Mouse (Mus musculus): Measurements from ENCODE around the gene Tob2. TPM values are rescaled to one million over a fixed set of nuclear protein-coding genes. Genes with fewer than 3 reads are reported as not detected.

Gene Tob2
- total RNA-seq, 2 experiments from 2014 or later = 27.7 to 34.1 TPM

GRCm38 (mm10) chr15:81812696-81813631 lies 45.6 kb downstream of the Tob2 start:
- DNase-seq (ENCODE audit: extremely low spot score in 1 of 2, low spot score in 1 of 2) = no peak

GRCm38 (mm10) chr15:81812287-81812686 lies 46.3 kb downstream of the Tob2 start:
- no peak for DNase-seq (ENCODE audit: extremely low spot score in 1 of 2, low spot score in 1 of 2)

- no peak for DNase-seq (ENCODE audit: extremely low spot score in 1 of 2, low spot score in 1 of 2)
Measured at GRCm38 (mm10) chr15:81811599-81811996, 47.0 kb downstream of the Tob2 start.

- DNase-seq (ENCODE audit: extremely low spot score in 1 of 2, low spot score in 1 of 2) = peak; percentile 94 to 95
Measured at GRCm38 (mm10) chr15:81810671-81811598, 47.7 kb downstream of the Tob2 start.

GRCm38 (mm10) chr15:81810150-81810549 lies 48.4 kb downstream of the Tob2 start:
- DNase-seq (ENCODE audit: extremely low spot score in 1 of 2, low spot score in 1 of 2) = peak; percentile 45 to 60

- DNase-seq (ENCODE audit: extremely low spot score in 1 of 2, low spot score in 1 of 2) = no peak
Measured at GRCm38 (mm10) chr15:81809550-81809949, 49.0 kb downstream of the Tob2 start.

- DNase-seq (ENCODE audit: extremely low spot score in 1 of 2, low spot score in 1 of 2) = no peak
Measured at GRCm38 (mm10) chr15:81808799-81809198, 49.8 kb downstream of the Tob2 start.

- DNase-seq (ENCODE audit: extremely low spot score in 1 of 2, low spot score in 1 of 2) = no peak
Measured at GRCm38 (mm10) chr15:81806621-81807404, 51.8 kb downstream of the Tob2 start.

- no peak for DNase-seq (ENCODE audit: extremely low spot score in 1 of 2, low spot score in 1 of 2)
Measured at GRCm38 (mm10) chr15:81805624-81806023, 53.0 kb downstream of the Tob2 start.

GRCm38 (mm10) chr15:81804883-81805282 lies 53.7 kb downstream of the Tob2 start:
- no peak for DNase-seq (ENCODE audit: extremely low spot score in 1 of 2, low spot score in 1 of 2)

GRCm38 (mm10) chr15:81804172-81804571 lies 54.4 kb downstream of the Tob2 start:
- DNase-seq (ENCODE audit: extremely low spot score in 1 of 2, low spot score in 1 of 2) = no peak

- DNase-seq (ENCODE audit: extremely low spot score in 1 of 2, low spot score in 1 of 2) = no peak
Measured at GRCm38 (mm10) chr15:81803425-81803951, 55.1 kb downstream of the Tob2 start.

GRCm38 (mm10) chr15:81802941-81803351 lies 55.6 kb downstream of the Tob2 start:
- DNase-seq (ENCODE audit: extremely low spot score in 1 of 2, low spot score in 1 of 2) = no peak

- peak; percentile 99 to 100 for DNase-seq (ENCODE audit: extremely low spot score in 1 of 2, low spot score in 1 of 2)
Measured at GRCm38 (mm10) chr15:81802001-81802890, 56.4 kb downstream of the Tob2 start, which contains the start of gene Tef. TSS of gene Tef (plus strand) at chr15:81802421.

GRCm38 (mm10) chr15:81800391-81800790 lies 58.2 kb downstream of the Tob2 start:
- DNase-seq (ENCODE audit: extremely low spot score in 1 of 2, low spot score in 1 of 2) = no peak

GRCm38 (mm10) chr15:81798421-81798820 lies 60.2 kb downstream of the Tob2 start:
- no peak for DNase-seq (ENCODE audit: extremely low spot score in 1 of 2, low spot score in 1 of 2)

Data from layer of hippocampus, postnatal 25 days (tissue).